Mouse (Mus musculus): ENCODE data around the gene Mndal. TPM values are rescaled to one million over a fixed set of nuclear protein-coding genes. Genes with fewer than 3 reads are reported as not detected.
"Not testable (repeated sequence)": the region's sequence is repeated elsewhere in the genome, so short reads cannot be mapped to it uniquely, and the experiment has no call there.

Mndal gene
- total and polyA plus RNA-seq, 3 experiments = 0.22 TPM; not detected in 2

GRCm38 (mm10) chr1:173955071-173955796, 12.9 kb upstream of the Mndal start:
- no peaks in the 10 kb centered on the region for H3K4me1 ChIP-seq (ENCODE audit: insufficient read depth, low read depth, low read length)
- no peak overlapping the region for H3K4me3 ChIP-seq (ENCODE audit: low read depth, low read length)
- no peaks in the 10 kb centered on the region for H3K36me3 ChIP-seq (replicated peaks)
- no peak for TF ChIP-seq GATA1 (IDR thresholded peaks at IDR 0.05; ENCODE audit: borderline replicate concordance, low read length)
- TF ChIP-seq GATA2 (IDR thresholded peaks at IDR 0.05; ENCODE audit: borderline replicate concordance, low read depth, low read length) = no peak
- no peak for TF ChIP-seq POLR2AphosphoS5 (IDR thresholded peaks at IDR 0.05; ENCODE audit: insufficient replicate concordance, low read depth, low read length)
- no peaks in the 10 kb centered on the region for H3K9me3 ChIP-seq (replicated peaks)
- no peaks in the 10 kb centered on the region for H3K27me3 ChIP-seq (ENCODE audit: insufficient read depth, low read length)
- no peak for ATAC-seq (ENCODE audit: extremely low read depth, insufficient number of reproducible peaks, low FRiP score, poor library complexity, severe bottlenecking)
- DNase-seq (ENCODE audit: low spot score) = no peak

DNA sequence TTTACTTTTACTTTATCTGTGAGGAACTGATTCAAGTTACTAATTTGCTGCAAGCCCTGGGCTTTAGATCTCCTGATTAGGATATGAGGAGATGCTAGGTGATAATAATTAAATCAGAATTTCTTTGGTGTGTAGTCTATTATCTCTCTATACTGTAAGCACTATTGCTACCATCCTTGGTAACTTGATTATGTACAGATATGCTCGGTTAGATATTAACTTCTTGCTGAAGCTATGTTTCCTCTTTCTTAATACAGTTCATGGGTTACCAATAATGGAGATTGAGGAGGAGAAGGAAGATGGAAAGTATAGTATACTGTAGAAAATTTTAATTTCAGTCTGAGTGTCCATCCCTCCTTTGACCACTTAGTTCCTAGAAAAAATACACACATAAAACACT, 11.3 kb upstream of the Mndal start:
- H3K36me3 ChIP-seq (replicated peaks) = no peaks in the 10 kb centered on the region
- H3K4me3 ChIP-seq (ENCODE audit: low read depth, low read length) = no peak overlapping the region
- H3K9me3 ChIP-seq (replicated peaks) = no peaks in the 10 kb centered on the region
- TF ChIP-seq GATA2 (IDR thresholded peaks at IDR 0.05; ENCODE audit: borderline replicate concordance, low read depth, low read length) (no peak), GATA1 (IDR thresholded peaks at IDR 0.05; ENCODE audit: borderline replicate concordance, low read length) (no peak), POLR2AphosphoS5 (IDR thresholded peaks at IDR 0.05; ENCODE audit: insufficient replicate concordance, low read depth, low read length) (no peak), TAL1 (conservative IDR thresholded peaks at IDR 0.05; ENCODE audit: low read depth, low read length) (no peak), CTCF (IDR thresholded peaks at IDR 0.05; ENCODE audit: low read depth, low read length) (no peak)
- H3K27me3 ChIP-seq (ENCODE audit: insufficient read depth, low read length) = no peaks in the 10 kb centered on the region
- DNase-seq (ENCODE audit: low spot score) = no peak
- no peak for ATAC-seq (ENCODE audit: extremely low read depth, insufficient number of reproducible peaks, low FRiP score, poor library complexity, severe bottlenecking)
- H3K4me1 ChIP-seq (ENCODE audit: insufficient read depth, low read depth, low read length) = no peaks in the 10 kb centered on the region

DNA sequence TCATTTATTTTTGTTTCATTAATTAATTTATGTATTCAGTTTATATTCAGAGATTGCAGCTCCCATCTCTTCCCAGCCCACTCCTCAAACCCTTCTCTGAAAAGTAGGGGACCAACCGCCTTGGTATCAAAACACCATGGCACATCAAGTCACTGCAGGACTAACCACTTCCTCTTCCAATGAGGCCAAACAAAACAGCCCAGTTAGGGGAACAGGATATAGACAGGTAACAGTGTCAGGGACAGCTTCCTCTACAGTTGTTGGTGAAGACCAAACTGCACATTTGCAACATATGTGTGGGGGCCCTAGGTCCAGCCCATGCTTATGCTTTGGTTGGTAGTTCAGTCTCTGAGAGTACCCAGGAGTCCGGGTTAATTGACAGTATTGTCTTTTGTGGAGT, 6.8 kb upstream of the Mndal start:
- not testable (repeated sequence) for H3K36me3 ChIP-seq (replicated peaks); H3K27me3 ChIP-seq (ENCODE audit: insufficient read depth, low read length); H3K4me1 ChIP-seq (ENCODE audit: insufficient read depth, low read depth, low read length); ATAC-seq (ENCODE audit: extremely low read depth, insufficient number of reproducible peaks, low FRiP score, poor library complexity, severe bottlenecking); H3K9me3 ChIP-seq (replicated peaks); DNase-seq (ENCODE audit: low spot score); H3K4me3 ChIP-seq (ENCODE audit: low read depth, low read length)

- not testable (repeated sequence) for H3K9me3 ChIP-seq (replicated peaks); ATAC-seq (ENCODE audit: extremely low read depth, insufficient number of reproducible peaks, low FRiP score, poor library complexity, severe bottlenecking); H3K4me3 ChIP-seq (ENCODE audit: low read depth, low read length); H3K36me3 ChIP-seq (replicated peaks); DNase-seq (ENCODE audit: low spot score); H3K4me1 ChIP-seq (ENCODE audit: insufficient read depth, low read depth, low read length); H3K27me3 ChIP-seq (ENCODE audit: insufficient read depth, low read length)
These were observed 432 bp upstream of the Mndal start for GRCm38 (mm10) chr1:173942780-173943066.

DNA sequence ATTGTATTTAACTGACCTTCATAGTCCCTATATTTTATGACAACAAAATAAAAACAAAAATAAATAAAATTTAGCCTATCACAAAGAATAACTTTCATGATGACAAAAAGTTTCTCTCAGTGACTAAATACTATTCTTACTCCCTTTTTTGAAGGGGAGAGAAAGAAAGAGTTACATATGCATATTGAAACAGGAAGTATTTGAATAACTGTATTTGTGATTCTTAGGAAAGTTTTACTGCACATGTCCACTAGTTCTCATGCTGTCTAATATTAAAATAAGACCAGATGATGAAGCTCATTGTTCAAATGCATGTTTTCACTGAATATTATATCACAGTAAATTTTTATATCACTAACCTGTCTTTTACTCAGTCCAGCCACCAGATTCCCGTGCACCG, 769 bp downstream of the Mndal start:
- ATAC-seq (ENCODE audit: extremely low read depth, insufficient number of reproducible peaks, low FRiP score, poor library complexity, severe bottlenecking); H3K4me1 ChIP-seq (ENCODE audit: insufficient read depth, low read depth, low read length); H3K27me3 ChIP-seq (ENCODE audit: insufficient read depth, low read length); H3K36me3 ChIP-seq (replicated peaks); H3K4me3 ChIP-seq (ENCODE audit: low read depth, low read length); H3K9me3 ChIP-seq (replicated peaks); DNase-seq (ENCODE audit: low spot score): not testable (repeated sequence)

DNA sequence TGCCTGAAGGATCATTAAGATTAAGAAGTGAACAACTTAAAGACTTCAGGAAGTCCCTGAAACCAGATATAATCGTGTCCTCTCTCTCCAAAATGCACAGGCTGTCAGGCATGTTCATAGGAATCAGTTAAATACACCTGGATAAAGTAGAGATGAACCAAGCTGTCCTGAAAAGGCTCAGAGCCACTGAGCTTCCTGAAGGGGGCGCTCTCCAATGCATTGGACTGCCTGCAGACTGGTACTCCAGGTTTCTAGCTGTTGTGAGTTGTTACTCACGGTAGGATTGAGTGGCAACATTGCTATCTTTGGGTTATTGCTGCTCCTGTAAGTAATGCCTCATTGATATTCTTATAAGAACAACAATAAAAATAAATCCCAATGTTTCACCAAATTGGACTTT, 23.0 kb downstream of the Mndal start:
- H3K36me3 ChIP-seq (replicated peaks); ATAC-seq (ENCODE audit: extremely low read depth, insufficient number of reproducible peaks, low FRiP score, poor library complexity, severe bottlenecking); H3K27me3 ChIP-seq (ENCODE audit: insufficient read depth, low read length); H3K4me3 ChIP-seq (ENCODE audit: low read depth, low read length); DNase-seq (ENCODE audit: low spot score); H3K4me1 ChIP-seq (ENCODE audit: insufficient read depth, low read depth, low read length); H3K9me3 ChIP-seq (replicated peaks): not testable (repeated sequence)

- H3K9me3 ChIP-seq (replicated peaks) = peaks cover 4% of the 10 kb centered on the region; the same call in 1 of the 2 replicates
- no peak overlapping the region for H3K4me3 ChIP-seq (ENCODE audit: low read depth, low read length)
- ATAC-seq (ENCODE audit: extremely low read depth, insufficient number of reproducible peaks, low FRiP score, poor library complexity, severe bottlenecking) (no peak), DNase-seq (ENCODE audit: low spot score) (no peak)
- no peaks in the 10 kb centered on the region for H3K4me1 ChIP-seq (ENCODE audit: insufficient read depth, low read depth, low read length)
- H3K36me3 ChIP-seq (replicated peaks) = no peaks in the 10 kb centered on the region
- TF ChIP-seq GATA1 (IDR thresholded peaks at IDR 0.05; ENCODE audit: borderline replicate concordance, low read length) (no peak), CTCF (IDR thresholded peaks at IDR 0.05; ENCODE audit: low read depth, low read length) (no peak), GATA2 (IDR thresholded peaks at IDR 0.05; ENCODE audit: borderline replicate concordance, low read depth, low read length) (no peak), TAL1 (conservative IDR thresholded peaks at IDR 0.05; ENCODE audit: low read depth, low read length) (no peak), POLR2AphosphoS5 (IDR thresholded peaks at IDR 0.05; ENCODE audit: insufficient replicate concordance, low read depth, low read length) (no peak)
- H3K27me3 ChIP-seq (ENCODE audit: insufficient read depth, low read length) = no peaks in the 10 kb centered on the region
These were observed 27.7 kb downstream of the Mndal start for GRCm38 (mm10) chr1:173914559-173914958.

GRCm38 (mm10) chr1:173913256-173913791, 29.0 kb downstream of the Mndal start:
- not testable (repeated sequence) for H3K27me3 ChIP-seq (ENCODE audit: insufficient read depth, low read length); H3K4me3 ChIP-seq (ENCODE audit: low read depth, low read length); H3K36me3 ChIP-seq (replicated peaks); H3K4me1 ChIP-seq (ENCODE audit: insufficient read depth, low read depth, low read length); H3K9me3 ChIP-seq (replicated peaks); DNase-seq (ENCODE audit: low spot score); ATAC-seq (ENCODE audit: extremely low read depth, insufficient number of reproducible peaks, low FRiP score, poor library complexity, severe bottlenecking)

DNA sequence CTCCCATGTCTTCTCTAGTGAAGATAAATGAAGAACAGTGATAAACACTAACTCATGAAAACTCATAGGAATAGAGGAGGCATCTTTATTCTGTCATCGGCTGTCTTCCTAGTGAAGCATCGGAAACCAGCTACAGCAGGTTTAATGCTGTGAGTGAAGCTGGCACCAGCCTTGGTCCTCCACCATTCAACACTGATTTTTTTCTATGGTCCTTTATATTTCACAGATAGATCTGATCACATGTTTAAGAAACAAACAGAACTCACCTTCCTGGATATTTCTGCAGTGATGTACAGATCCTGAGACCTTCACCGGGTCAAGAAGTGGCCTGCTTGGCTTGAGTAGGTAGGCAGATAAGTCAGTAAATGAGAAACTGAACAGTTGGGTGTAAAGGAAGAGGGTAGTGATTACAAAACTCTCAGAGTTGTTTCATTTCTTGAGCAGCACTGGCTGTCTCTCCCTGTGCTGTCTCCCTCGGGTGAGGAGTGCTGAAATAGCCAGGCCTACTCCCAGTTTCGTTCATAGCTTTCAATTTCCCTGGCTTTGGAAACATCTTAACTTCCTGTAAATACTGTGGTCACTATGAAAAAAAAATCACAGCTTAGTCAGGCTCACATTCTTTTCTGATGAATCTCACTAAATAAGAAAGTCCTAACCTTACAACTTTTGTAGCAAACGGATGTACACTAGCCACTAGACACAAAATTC, 29.6 kb downstream of the Mndal start, which contains the start of gene Ifi211:
Ifi211 (minus strand) TSS at position 499 of the 708 bp plus-strand sequence.
- not testable (repeated sequence) for DNase-seq (ENCODE audit: low spot score); H3K4me1 ChIP-seq (ENCODE audit: insufficient read depth, low read depth, low read length); H3K9me3 ChIP-seq (replicated peaks); H3K36me3 ChIP-seq (replicated peaks); ATAC-seq (ENCODE audit: extremely low read depth, insufficient number of reproducible peaks, low FRiP score, poor library complexity, severe bottlenecking); H3K4me3 ChIP-seq (ENCODE audit: low read depth, low read length); H3K27me3 ChIP-seq (ENCODE audit: insufficient read depth, low read length)

All from G1E (cell line).